Mouse (Mus musculus): ENCODE results near the gene Arih1. TPM values are rescaled to one million over a fixed set of nuclear protein-coding genes. Genes with fewer than 3 reads are reported as not detected.

Gene Arih1
- polyA plus RNA-seq, 1 experiment = 38.1 TPM

DNA sequence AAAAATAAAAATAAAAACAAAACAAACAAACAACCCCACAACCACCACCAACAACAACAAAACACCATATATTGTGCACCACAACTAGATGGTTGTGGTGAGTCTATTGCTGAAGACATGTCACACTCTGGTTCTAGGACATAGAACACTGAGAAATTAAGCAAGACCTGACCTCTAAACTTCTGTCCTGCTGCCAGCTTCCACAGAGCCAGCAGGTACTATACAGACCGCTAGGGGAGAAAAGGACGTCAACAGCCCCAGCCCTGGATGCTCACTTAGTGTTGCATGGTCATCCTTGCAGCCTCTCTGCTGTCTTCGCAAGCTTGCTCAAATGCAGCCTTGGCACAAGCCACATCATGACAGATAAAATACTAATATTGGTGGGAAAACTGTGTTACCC, 41.2 kb upstream of the Arih1 start:
- H3K36me3 ChIP-seq (ENCODE audit: control insufficient read depth, insufficient read depth) = no peaks in the 10 kb centered on the region
- TF ChIP-seq POLR2A (IDR thresholded peaks at IDR 0.05; ENCODE audit: insufficient read length, low read depth) (no peak), SRF (IDR thresholded peaks at IDR 0.05; ENCODE audit: control insufficient read depth, insufficient read length, low read depth) (no peak), MYOG (IDR thresholded peaks at IDR 0.05; ENCODE audit: control insufficient read depth in 1 of 3, insufficient read depth in 1 of 3, insufficient read length in 2 of 3, low read depth in 2 of 3) (no peak), POLR2AphosphoS2 (IDR thresholded peaks at IDR 0.05; ENCODE audit: insufficient read length, low read depth) (no peak), USF1 (IDR thresholded peaks at IDR 0.05; ENCODE audit: low read depth) (no peak), TCF3 (IDR thresholded peaks at IDR 0.05; ENCODE audit: insufficient read length, low read depth) (no peak), E2F4 (IDR thresholded peaks at IDR 0.05; ENCODE audit: insufficient read depth) (no peak), MAX (IDR thresholded peaks at IDR 0.05; ENCODE audit: low read depth) (no peak), TCF12 (IDR thresholded peaks at IDR 0.05; ENCODE audit: insufficient read depth, poor library complexity, severe bottlenecking) (no peak), REST (IDR thresholded peaks at IDR 0.05; ENCODE audit: insufficient read depth, insufficient read length) (no peak), CEBPB (IDR thresholded peaks at IDR 0.05; ENCODE audit: insufficient read depth, poor library complexity, severe bottlenecking) (no peak), MYOD1 (IDR thresholded peaks at IDR 0.05; ENCODE audit: control insufficient read depth in 1 of 3, insufficient read length in 2 of 3, low read depth in 2 of 3) (no peak)
- H3K27me3 ChIP-seq (ENCODE audit: control insufficient read depth, insufficient read depth, insufficient read length) = no peaks in the 10 kb centered on the region
- no peak overlapping the region for H3ac ChIP-seq (ENCODE audit: control insufficient read depth, insufficient read length)
- no peak overlapping the region for H3K4me3 ChIP-seq
- no peaks in the 10 kb centered on the region for H3K79me2 ChIP-seq (ENCODE audit: control insufficient read depth, insufficient read depth)
- peak overlapping the region; percentile 43 for H3K4me2 ChIP-seq (ENCODE audit: low read depth)

DNA sequence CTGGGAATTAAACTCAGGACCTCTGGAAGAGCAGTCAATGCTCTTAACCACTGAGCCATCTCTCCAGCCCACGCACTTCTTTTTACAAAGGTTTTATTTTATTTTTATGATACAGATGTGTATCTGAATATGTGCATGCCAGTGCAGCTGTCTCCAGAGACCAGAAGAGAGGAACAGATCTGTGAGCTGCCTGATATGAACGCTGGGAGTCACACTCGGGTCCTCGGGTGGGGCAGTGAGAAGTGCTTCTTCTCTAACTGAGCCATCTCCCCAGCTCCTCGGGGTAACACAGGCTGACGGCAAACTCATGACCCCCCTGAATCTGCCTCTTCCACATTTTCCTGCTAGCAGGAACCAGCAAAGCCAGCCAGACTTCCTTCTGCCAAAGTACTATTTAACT, 40.3 kb upstream of the Arih1 start:
- H3ac ChIP-seq (ENCODE audit: control insufficient read depth, insufficient read length) = no peak overlapping the region
- TF ChIP-seq MYOD1 (IDR thresholded peaks at IDR 0.05; ENCODE audit: control insufficient read depth in 1 of 3, insufficient read length in 2 of 3, low read depth in 2 of 3) = peak in 1 of 3 experiments; percentile 17
- TF ChIP-seq SRF (IDR thresholded peaks at IDR 0.05; ENCODE audit: control insufficient read depth, insufficient read length, low read depth) = no peak
- H3K36me3 ChIP-seq (ENCODE audit: control insufficient read depth, insufficient read depth) = no peaks in the 10 kb centered on the region
- no peaks in the 10 kb centered on the region for H3K79me2 ChIP-seq (ENCODE audit: control insufficient read depth, insufficient read depth)
- no peaks in the 10 kb centered on the region for H3K27me3 ChIP-seq (ENCODE audit: control insufficient read depth, insufficient read depth, insufficient read length)
- H3K4me2 ChIP-seq (ENCODE audit: low read depth) = no peak overlapping the region
- H3K4me3 ChIP-seq = no peak overlapping the region

DNA sequence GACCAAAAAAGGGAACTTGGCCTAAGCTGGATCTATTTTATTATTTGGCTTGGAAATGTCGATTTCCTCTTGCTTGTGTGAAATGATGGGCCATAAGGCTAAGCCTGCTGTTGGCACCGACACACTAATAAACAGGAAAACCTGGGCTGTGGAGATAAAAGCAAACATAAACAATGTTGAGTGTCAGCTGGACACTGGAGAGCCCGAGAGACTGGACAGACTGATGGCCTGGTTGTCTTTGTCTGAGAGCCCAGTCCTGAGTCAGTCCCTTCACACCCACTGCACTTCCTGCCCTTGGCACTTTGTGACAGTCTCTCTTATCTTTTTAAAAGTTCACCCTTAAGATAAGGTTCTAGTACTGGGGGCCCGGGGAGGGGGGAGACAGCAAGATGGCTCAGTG, 36.5 kb upstream of the Arih1 start:
- H3K27me3 ChIP-seq (ENCODE audit: control insufficient read depth, insufficient read depth, insufficient read length) = no peaks in the 10 kb centered on the region
- no peaks in the 10 kb centered on the region for H3K36me3 ChIP-seq (ENCODE audit: control insufficient read depth, insufficient read depth)
- no peak overlapping the region for H3K4me3 ChIP-seq
- H3K79me2 ChIP-seq (ENCODE audit: control insufficient read depth, insufficient read depth) = no peaks in the 10 kb centered on the region
- TF ChIP-seq MYOG (IDR thresholded peaks at IDR 0.05; ENCODE audit: control insufficient read depth in 1 of 3, insufficient read depth in 1 of 3, insufficient read length in 2 of 3, low read depth in 2 of 3) = no peak
- TF ChIP-seq USF1 (IDR thresholded peaks at IDR 0.05; ENCODE audit: low read depth) = no peak
- TF ChIP-seq MAX (IDR thresholded peaks at IDR 0.05; ENCODE audit: low read depth) = no peak
- no peak for TF ChIP-seq POLR2AphosphoS2 (IDR thresholded peaks at IDR 0.05; ENCODE audit: insufficient read length, low read depth)
- no peak for TF ChIP-seq SRF (IDR thresholded peaks at IDR 0.05; ENCODE audit: control insufficient read depth, insufficient read length, low read depth)
- no peak for TF ChIP-seq TCF12 (IDR thresholded peaks at IDR 0.05; ENCODE audit: insufficient read depth, poor library complexity, severe bottlenecking)
- TF ChIP-seq TCF3 (IDR thresholded peaks at IDR 0.05; ENCODE audit: insufficient read length, low read depth) = no peak
- TF ChIP-seq MYOD1 (IDR thresholded peaks at IDR 0.05; ENCODE audit: control insufficient read depth in 1 of 3, insufficient read length in 2 of 3, low read depth in 2 of 3) = no peak
- no peak for TF ChIP-seq POLR2A (IDR thresholded peaks at IDR 0.05; ENCODE audit: insufficient read length, low read depth)
- no peak for TF ChIP-seq CEBPB (IDR thresholded peaks at IDR 0.05; ENCODE audit: insufficient read depth, poor library complexity, severe bottlenecking)
- no peak for TF ChIP-seq E2F4 (IDR thresholded peaks at IDR 0.05; ENCODE audit: insufficient read depth)
- no peak for TF ChIP-seq REST (IDR thresholded peaks at IDR 0.05; ENCODE audit: insufficient read depth, insufficient read length)
- no peak overlapping the region for H3K4me2 ChIP-seq (ENCODE audit: low read depth)
- no peak overlapping the region for H3ac ChIP-seq (ENCODE audit: control insufficient read depth, insufficient read length)

DNA sequence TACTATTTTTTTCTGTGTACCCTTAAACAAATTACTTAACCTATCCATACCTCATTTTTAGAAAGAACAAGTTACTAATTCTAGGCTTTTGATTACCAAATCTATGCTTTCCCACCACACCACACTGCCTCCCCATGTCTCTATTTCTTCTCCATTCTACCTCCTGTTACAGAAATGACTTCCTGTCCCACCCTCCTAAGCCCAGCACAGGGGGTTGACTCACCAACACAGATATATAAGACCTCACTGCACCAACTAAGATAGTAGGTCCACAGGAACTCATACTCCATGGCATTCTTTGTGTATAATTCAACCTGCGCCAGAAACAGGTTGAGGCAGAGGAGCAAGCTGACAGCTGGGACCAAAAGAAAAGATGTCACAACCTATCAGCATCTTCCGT, 33.0 kb upstream of the Arih1 start:
- Histone ChIP-seq H3K4me3 (no peak overlapping the region), H3K4me2 (ENCODE audit: low read depth) (no peak overlapping the region), H3K36me3 (ENCODE audit: control insufficient read depth, insufficient read depth) (no peaks in the 10 kb centered on the region), H3ac (ENCODE audit: control insufficient read depth, insufficient read length) (no peak overlapping the region), H3K27me3 (ENCODE audit: control insufficient read depth, insufficient read depth, insufficient read length) (no peaks in the 10 kb centered on the region), H3K79me2 (ENCODE audit: control insufficient read depth, insufficient read depth) (no peaks in the 10 kb centered on the region)
- TF ChIP-seq SRF (IDR thresholded peaks at IDR 0.05; ENCODE audit: control insufficient read depth, insufficient read length, low read depth) = no peak

- H3K4me2 ChIP-seq (ENCODE audit: low read depth) = peak overlapping the region; percentile 36
- no peaks in the 10 kb centered on the region for H3K79me2 ChIP-seq (ENCODE audit: control insufficient read depth, insufficient read depth)
- H3ac ChIP-seq (ENCODE audit: control insufficient read depth, insufficient read length) = no peak overlapping the region
- no peak overlapping the region for H3K4me3 ChIP-seq
- no peak for TF ChIP-seq TCF3 (IDR thresholded peaks at IDR 0.05; ENCODE audit: insufficient read length, low read depth)
- no peak for TF ChIP-seq MAX (IDR thresholded peaks at IDR 0.05; ENCODE audit: low read depth)
- no peak for TF ChIP-seq POLR2A (IDR thresholded peaks at IDR 0.05; ENCODE audit: insufficient read length, low read depth)
- TF ChIP-seq SRF (IDR thresholded peaks at IDR 0.05; ENCODE audit: control insufficient read depth, insufficient read length, low read depth) = no peak
- no peak for TF ChIP-seq E2F4 (IDR thresholded peaks at IDR 0.05; ENCODE audit: insufficient read depth)
- TF ChIP-seq POLR2AphosphoS2 (IDR thresholded peaks at IDR 0.05; ENCODE audit: insufficient read length, low read depth) = no peak
- TF ChIP-seq MYOG (IDR thresholded peaks at IDR 0.05; ENCODE audit: control insufficient read depth in 1 of 3, insufficient read depth in 1 of 3, insufficient read length in 2 of 3, low read depth in 2 of 3) = no peak
- no peaks in the 10 kb centered on the region for H3K36me3 ChIP-seq (ENCODE audit: control insufficient read depth, insufficient read depth)
- no peaks in the 10 kb centered on the region for H3K27me3 ChIP-seq (ENCODE audit: control insufficient read depth, insufficient read depth, insufficient read length)
Measured at GRCm38 (mm10) chr9:59518976-59519375, 32.6 kb upstream of the Arih1 start.

Measured in myocyte (in vitro differentiated cells).